ENCODE assay signal across 7 mouse cellular contexts in the genomic region with DNA sequence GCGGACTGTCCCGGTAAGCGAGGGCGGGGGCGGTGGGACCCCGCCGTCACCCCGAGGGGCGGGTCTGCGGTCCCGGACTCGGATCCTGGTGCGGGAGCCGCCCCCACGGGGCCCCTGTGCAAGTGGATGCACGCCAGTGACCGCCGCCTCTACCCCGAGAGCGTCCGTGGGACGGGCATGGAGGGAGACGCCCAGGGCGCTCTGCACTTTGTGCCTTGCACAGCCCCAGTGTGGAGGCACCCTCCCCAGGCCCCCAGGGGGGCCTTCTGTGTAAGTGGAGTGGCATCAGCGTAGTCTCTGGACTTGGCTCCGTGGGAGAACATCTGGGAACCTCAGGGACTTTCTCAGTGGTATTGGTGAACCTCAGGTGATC. TPM values are rescaled to one million over a fixed set of nuclear protein-coding genes. Genes with fewer than 3 reads are reported as not detected.
DNase-seq lines count a peak whose midpoint lies in the region; ATAC-seq and TF ChIP-seq lines count a peak whose summit lies in the region.

No protein-coding gene starts in this region.

- ATAC-seq in embryonic facial prominence, embryonic 11.5 days (replicated peaks; ENCODE audit: insufficient number of reproducible peaks, low FRiP score, low TSS enrichment, low read depth): peak; percentile 52; the same call in 1 of the 2 replicates
- ATAC-seq in heart, postnatal 0 days (ENCODE audit: insufficient read depth, low read depth): peak; percentile 34
- ATAC-seq in liver, postnatal 0 days: no peak
- no peak for ATAC-seq in erythroblast, adult 5-6 weeks (replicated peaks; ENCODE audit: low FRiP score, poor library complexity, severe bottlenecking)

- intact Hi-C loops in left cerebral cortex, postnatal 36 days (cut with DNase I): loop anchor here (1.0 to 5.0 kb wide), 2 partner anchors 32 to 40 kb away; partner anchors contain the start of gene Dnajb5

- TF ChIP-seq CTCF in heart, postnatal 0 days (IDR thresholded peaks at IDR 0.05; ENCODE audit: low read depth): no peak
- TF ChIP-seq CTCF in liver, postnatal 0 days (IDR thresholded peaks at IDR 0.05; ENCODE audit: low read depth): no peak

- H3K27ac ChIP-seq in embryonic facial prominence, embryonic 11.5 days (replicated peaks; ENCODE audit: low read depth, low read length): no peak overlapping the region
- H3K27ac ChIP-seq in heart, postnatal 0 days (ENCODE audit: low read depth): 0 out of 2 replicates have a peak overlapping the region, but pooled peaks have one; percentile 39
- no peak overlapping the region for H3K27ac ChIP-seq in liver, postnatal 0 days (ENCODE audit: low read depth)

- peak overlapping the region; percentile 60 for H3K4me3 ChIP-seq in embryonic facial prominence, embryonic 11.5 days (ENCODE audit: low read depth, low read length)
- H3K4me3 ChIP-seq in heart, postnatal 0 days (ENCODE audit: low read depth, low read length): peak overlapping the region; percentile 73
- peak overlapping the region; percentile 49 for H3K4me3 ChIP-seq in liver, postnatal 0 days (ENCODE audit: low read depth, low read length)

- H3K4me2 ChIP-seq in embryonic facial prominence, embryonic 11.5 days (ENCODE audit: low read depth, low read length): peak overlapping the region; percentile 91
- peak overlapping the region; percentile 93 for H3K4me2 ChIP-seq in heart, postnatal 0 days (ENCODE audit: low read depth, low read length)
- peak overlapping the region; percentile 76 for H3K4me2 ChIP-seq in liver, postnatal 0 days (ENCODE audit: low read depth, low read length)

- H3K4me1 ChIP-seq in embryonic facial prominence, embryonic 11.5 days (ENCODE audit: control insufficient read depth, insufficient read depth, low read length): peaks cover 2% of the 10 kb centered on the region; the same call in 1 of the 2 replicates
- no peaks in the 10 kb centered on the region for H3K4me1 ChIP-seq in heart, postnatal 0 days (ENCODE audit: control insufficient read depth, insufficient read depth)
- peaks cover 3% of the 10 kb centered on the region; the same call in 1 of the 2 replicates for H3K4me1 ChIP-seq in liver, postnatal 0 days (ENCODE audit: insufficient read depth)

- DNase-seq in left cerebral cortex, postnatal 36 days (ENCODE audit: low spot score in 2 of 2): peak; percentile 40 to 66
- no peak for DNase-seq in left cerebral cortex, adult 9 months (ENCODE audit: low spot score in 2 of 2)
- no peak for DNase-seq in embryonic facial prominence, embryonic 11.5 days (ENCODE audit: low spot score)
- no peak for DNase-seq in heart, postnatal 0 days (ENCODE audit: low spot score)
- DNase-seq in liver, postnatal 0 days: peak; percentile 19
- DNase-seq in layer of hippocampus, postnatal 36 days: no peak

- TF ChIP-seq EP300 in heart, postnatal 0 days (IDR thresholded peaks at IDR 0.05; ENCODE audit: low read depth): no peak
- TF ChIP-seq EP300 in liver, postnatal 0 days (IDR thresholded peaks at IDR 0.05; ENCODE audit: low read depth): no peak

- H3K27me3 ChIP-seq in embryonic facial prominence, embryonic 11.5 days (ENCODE audit: control insufficient read depth, insufficient read depth, low read length): peaks cover 23% of the 10 kb centered on the region
- H3K27me3 ChIP-seq in heart, postnatal 0 days (ENCODE audit: control insufficient read depth, insufficient read depth, low read length): peaks cover 33% of the 10 kb centered on the region
- H3K27me3 ChIP-seq in liver, postnatal 0 days (ENCODE audit: insufficient read depth, low read length): peaks cover 40% of the 10 kb centered on the region

- peak overlapping the region; percentile 62 for H3K9ac ChIP-seq in embryonic facial prominence, embryonic 11.5 days (replicated peaks; ENCODE audit: low read length)
- peak overlapping the region; percentile 73 for H3K9ac ChIP-seq in heart, postnatal 0 days (replicated peaks; ENCODE audit: low read depth, low read length)
- 0 out of 2 replicates have a peak overlapping the region, but pooled peaks have one; percentile 7 for H3K9ac ChIP-seq in liver, postnatal 0 days (replicated peaks)

- under 1% methylated on average over 24 of the region's 26 CpGs for WGBS in embryonic facial prominence, embryonic 11.5 days
- 3% methylated on average over 23 of the region's 26 CpGs for WGBS in heart, postnatal 0 days
- 8% methylated on average over 26 of the region's 26 CpGs for WGBS in liver, postnatal 0 days (ENCODE audit: insufficient replicate concordance)

- H3K36me3 ChIP-seq in embryonic facial prominence, embryonic 11.5 days (replicated peaks; ENCODE audit: control insufficient read depth, insufficient read depth, low read depth, low read length): no peaks in the 10 kb centered on the region
- no peaks in the 10 kb centered on the region for H3K36me3 ChIP-seq in heart, postnatal 0 days (replicated peaks; ENCODE audit: control insufficient read depth, insufficient read depth, low read length)
- no peaks in the 10 kb centered on the region for H3K36me3 ChIP-seq in liver, postnatal 0 days (replicated peaks; ENCODE audit: insufficient read depth, low read length)

- H3K9me3 ChIP-seq in embryonic facial prominence, embryonic 11.5 days (replicated peaks; ENCODE audit: control insufficient read depth, low read length): no peaks in the 10 kb centered on the region
- no peaks in the 10 kb centered on the region for H3K9me3 ChIP-seq in heart, postnatal 0 days (replicated peaks; ENCODE audit: control insufficient read depth, low read length)
- no peaks in the 10 kb centered on the region for H3K9me3 ChIP-seq in liver, postnatal 0 days (ENCODE audit: low read length)

RNA-seq across cellular contexts. Expression of gene Phf24, which starts 0.9 kb away (rescaled TPM):
- 100 to 1,000 TPM; 333 to 352 TPM for total RNA-seq in left cerebral cortex, postnatal 36 days (2021)
- 0.43 and 0.80 TPM in 2 replicates for polyA plus RNA-seq in embryonic facial prominence, embryonic 11.5 days (2014; fragmentation: Nextera tagmentation; extraction: Ambion mirVana)
- 4.1 and 13.2 TPM in 2 replicates for total RNA-seq in heart, postnatal 0 days (2014; rRNA removed; ENCODE audit: low replicate concordance)
- polyA plus RNA-seq in heart, postnatal 0 days (2015; fragmentation: Nextera tagmentation; extraction: Ambion mirVana): 5.0 and 5.3 TPM in 2 replicates
- polyA plus RNA-seq in liver, postnatal 0 days (2015; fragmentation: Nextera tagmentation; extraction: Ambion mirVana): 0.11 and 0.12 TPM in 2 replicates
- not detected in 2 replicates for total RNA-seq in erythroblast, adult 5-6 weeks (2015; ENCODE audit: low replicate concordance)
- 1.7 and 5.8 TPM in 2 replicates for total RNA-seq in erythroblast, adult 5-6 weeks (2017; ENCODE audit: low replicate concordance)
- 100 to 1,000 TPM; 148 to 149 TPM for total RNA-seq in layer of hippocampus, postnatal 36 days (2021)

RNA-seq across cellular contexts. Expression of gene Dnajb5, which starts 32.2 kb away (rescaled TPM):
- 100 to 1,000 TPM; 197 to 202 TPM for total RNA-seq in left cerebral cortex, postnatal 36 days (2021)
- 8.6 and 9.7 TPM in 2 replicates for polyA plus RNA-seq in embryonic facial prominence, embryonic 11.5 days (2014; fragmentation: Nextera tagmentation; extraction: Ambion mirVana)
- total RNA-seq in heart, postnatal 0 days (2014; rRNA removed; ENCODE audit: low replicate concordance): 41.8 and 59.1 TPM in 2 replicates
- 12.5 and 18.2 TPM in 2 replicates for polyA plus RNA-seq in heart, postnatal 0 days (2015; fragmentation: Nextera tagmentation; extraction: Ambion mirVana)
- 0.73 and 1.0 TPM in 2 replicates for polyA plus RNA-seq in liver, postnatal 0 days (2015; fragmentation: Nextera tagmentation; extraction: Ambion mirVana)
- total RNA-seq in erythroblast, adult 5-6 weeks (2015; ENCODE audit: low replicate concordance): 7.9 TPM in 1 of 2 replicates, not detected in the other
- 0.14 TPM in 1 of 2 replicates, not detected in the other for total RNA-seq in erythroblast, adult 5-6 weeks (2017; ENCODE audit: low replicate concordance)
- total RNA-seq in layer of hippocampus, postnatal 36 days (2021): 100 to 1,000 TPM; 203 to 221 TPM

RNA-seq across cellular contexts. Expression of gene Fam205c, which starts 43.4 kb away (rescaled TPM):
- total RNA-seq in left cerebral cortex, postnatal 36 days (2021): 1 to 10 TPM; 1.2 to 2.0 TPM
- polyA plus RNA-seq in embryonic facial prominence, embryonic 11.5 days (2014; fragmentation: Nextera tagmentation; extraction: Ambion mirVana): not detected in 2 replicates
- total RNA-seq in heart, postnatal 0 days (2014; rRNA removed; ENCODE audit: low replicate concordance): not detected in 2 replicates
- polyA plus RNA-seq in heart, postnatal 0 days (2015; fragmentation: Nextera tagmentation; extraction: Ambion mirVana): 0.18 and 0.23 TPM in 2 replicates
- 0.22 and 0.39 TPM in 2 replicates for polyA plus RNA-seq in liver, postnatal 0 days (2015; fragmentation: Nextera tagmentation; extraction: Ambion mirVana)
- total RNA-seq in erythroblast, adult 5-6 weeks (2015; ENCODE audit: low replicate concordance): not detected in 2 replicates
- 0.56 TPM in 1 of 2 replicates, not detected in the other for total RNA-seq in erythroblast, adult 5-6 weeks (2017; ENCODE audit: low replicate concordance)
- under 1 TPM; 0.27 to 0.30 TPM for total RNA-seq in layer of hippocampus, postnatal 36 days (2021)

RNA-seq across cellular contexts. Expression of gene 1700022I11Rik, which starts 52.0 kb away (rescaled TPM):
- not detected for total RNA-seq in left cerebral cortex, postnatal 36 days (2021)
- polyA plus RNA-seq in embryonic facial prominence, embryonic 11.5 days (2014; fragmentation: Nextera tagmentation; extraction: Ambion mirVana): 0.70 and 0.76 TPM in 2 replicates
- total RNA-seq in heart, postnatal 0 days (2014; rRNA removed; ENCODE audit: low replicate concordance): not detected in 2 replicates
- polyA plus RNA-seq in heart, postnatal 0 days (2015; fragmentation: Nextera tagmentation; extraction: Ambion mirVana): 0.19 and 0.41 TPM in 2 replicates
- 0.17 TPM in 1 of 2 replicates, not detected in the other for polyA plus RNA-seq in liver, postnatal 0 days (2015; fragmentation: Nextera tagmentation; extraction: Ambion mirVana)
- not detected in 2 replicates for total RNA-seq in erythroblast, adult 5-6 weeks (2015; ENCODE audit: low replicate concordance)
- 5.3 TPM in 1 of 2 replicates, not detected in the other for total RNA-seq in erythroblast, adult 5-6 weeks (2017; ENCODE audit: low replicate concordance)
- total RNA-seq in layer of hippocampus, postnatal 36 days (2021): not detected

Comparison
In these comparisons a context has a peak if more than half of its experiments do, and no peak if none do; other contexts are left out.
1. DNase-seq: peak in left cerebral cortex, postnatal 36 days (2 of 2) and liver, postnatal 0 days (single experiment); none in left cerebral cortex, adult 9 months (0 of 2), embryonic facial prominence, embryonic 11.5 days (single experiment), heart, postnatal 0 days (single experiment) and layer of hippocampus, postnatal 36 days (0 of 2).
2. ATAC-seq: peak in embryonic facial prominence, embryonic 11.5 days (single experiment) and heart, postnatal 0 days (single experiment); none in liver, postnatal 0 days (single experiment) and erythroblast, adult 5-6 weeks (single experiment).
3. H3K9ac ChIP-seq: peak in every context shown above with its lines; median percentile 73 in heart, postnatal 0 days; 62 in embryonic facial prominence, embryonic 11.5 days; 7 in liver, postnatal 0 days.
4. RNA of gene Phf24, which starts 0.9 kb away (total RNA-seq): 333 to 352 TPM in left cerebral cortex, postnatal 36 days and 148 to 149 TPM in layer of hippocampus, postnatal 36 days; 1.7 to 5.8 TPM in erythroblast, adult 5-6 weeks and 4.1 to 13.2 TPM in heart, postnatal 0 days; every median in the first group is over 10 times any median in the second.
5. Peak in every context shown above with its lines, with median percentiles within 50 percentile points of each other: H3K4me2 ChIP-seq and H3K4me3 ChIP-seq.